8 mouse cellular contexts compared by ENCODE assay signal in genomic region chr14:25693888-25694568, GRCm38 (mm10). TPM values are rescaled to one million over a fixed set of nuclear protein-coding genes. Genes with fewer than 3 reads are reported as not detected.
DNase-seq lines count a peak whose midpoint lies in the region; ATAC-seq lines count a peak whose summit lies in the region.

Gene Ppif (plus strand): TSS chr14:25694154.

- no peaks in the 10 kb centered on the region for H3K9me3 ChIP-seq in megakaryocyte, embryonic 14.5 days

- peaks cover 58% of the 10 kb centered on the region for H3K36me3 ChIP-seq in megakaryocyte, embryonic 14.5 days (replicated peaks; ENCODE audit: low read length)

- peak within 1 kb of the TSS; percentile 97 for H3K4me3 ChIP-seq in megakaryocyte, embryonic 14.5 days (replicated peaks)

- peaks cover 17% of the 10 kb centered on the region for H3K27me3 ChIP-seq in megakaryocyte, embryonic 14.5 days (replicated peaks)

- peaks cover 80% of the 10 kb centered on the region for H3K4me1 ChIP-seq in megakaryocyte, embryonic 14.5 days

- DNase-seq in ZHBTc4 (ENCODE audit: low read depth, low spot score) = peak; percentile 97
- peak; percentile 92 to 94 for DNase-seq in gastrocnemius, adult 8-10 months (ENCODE audit: low spot score in 2 of 2)
- peak; percentile 72 for DNase-seq in hindlimb bud, embryonic 11.5 days (ENCODE audit: extremely low spot score, low read depth, low spot score)
- DNase-seq in left cerebral cortex, adult 8-10 months (ENCODE audit: low spot score in 2 of 2) = peak; percentile 89 to 94
- peak; percentile 97 for DNase-seq in right cerebral cortex, postnatal 10 days (ENCODE audit: low spot score in 2 of 2)
- DNase-seq in urinary bladder, postnatal 25 days (ENCODE audit: low spot score) = peak; percentile 99

- ATAC-seq in common myeloid progenitor, adult 5-6 weeks (replicated peaks; ENCODE audit: low read depth, poor library complexity, severe bottlenecking) = peak; percentile 81

RNA-seq across cellular contexts. Expression of gene Ppif, which starts in this region (rescaled TPM):
- 44.9 and 49.5 TPM in 2 replicates for total RNA-seq in common myeloid progenitor, adult 5-6 weeks (2017)
- total RNA-seq in gastrocnemius, adult 8-10 months (2022) = 10 to 100 TPM; 22.9 to 29.3 (median 28.8) TPM
- 10 to 100 TPM; 25.5 to 26.8 (median 26.5) TPM for total RNA-seq in left cerebral cortex, adult 8-10 months (2022)
- 237 and 451 TPM in 2 replicates for polyA plus RNA-seq in megakaryocyte, embryonic 14.5 days (2012; ENCODE audit: insufficient read depth, low replicate concordance)

Comparison
In these comparisons a context has a peak if more than half of its experiments do, and no peak if none do; other contexts are left out.
1. Peak in every context shown above with its lines: DNase-seq, ATAC-seq and H3K4me3 ChIP-seq.